ENCODE assay signal across 8 mouse cellular contexts in genomic region chr9:108936418-108937364, GRCm38 (mm10). TPM values are rescaled to one million over a fixed set of nuclear protein-coding genes. Genes with fewer than 3 reads are reported as not detected.
DNase-seq lines count a peak whose midpoint lies in the region; ATAC-seq and TF ChIP-seq lines count a peak whose summit lies in the region.

TSS of gene Uqcrc1 (plus strand) at chr9:108936633.

- peak; percentile 41 for TF ChIP-seq RAD21 in MEL (IDR thresholded peaks at IDR 0.05; ENCODE audit: low read depth, low read length)

- peaks cover 0 to 6% of the 10 kb centered on the region in 2 experiments; a peak in 2 of 4 replicates for H3K4me1 ChIP-seq in MEL (ENCODE audit: control insufficient read depth in 1 of 2, insufficient read depth in 2 of 2, low read length in 2 of 2)
- H3K4me1 ChIP-seq in cerebellum, adult 2 months (ENCODE audit: control insufficient read depth, insufficient read depth, low read length): peaks cover 7% of the 10 kb centered on the region
- H3K4me1 ChIP-seq in forebrain, postnatal 0 days (ENCODE audit: insufficient read depth): 0 out of 2 replicates have a peak, but pooled peaks cover 5% of the 10 kb centered on the region
- peaks cover 5% of the 10 kb centered on the region for H3K4me1 ChIP-seq in lung, embryonic 15.5 days

- H3K79me2 ChIP-seq in MEL (ENCODE audit: control insufficient read depth, insufficient read depth, low read length, poor library complexity): peaks cover 25% of the 10 kb centered on the region

- TF ChIP-seq CTCF in MEL (IDR thresholded peaks at IDR 0.05 in 2 of 3, conservative IDR thresholded peaks at IDR 0.05 in 1 of 3; ENCODE audit: control insufficient read depth in 1 of 3, insufficient read depth in 1 of 3, low read depth in 2 of 3, low read length in 3 of 3, poor library complexity in 1 of 3, severe bottlenecking in 1 of 3): peak; percentile 82 to 90 (median 89)
- TF ChIP-seq CTCF in cerebellum, adult 2 months (IDR thresholded peaks at IDR 0.05; ENCODE audit: borderline replicate concordance, insufficient read depth, low read depth, low read length): peak; percentile 84
- TF ChIP-seq CTCF in forebrain, postnatal 0 days (IDR thresholded peaks at IDR 0.05; ENCODE audit: low read depth): peak; percentile 94

- WGBS in cerebellum, adult 2 months: under 1% methylated on average over 58 of the region's 58 CpGs
- 1% methylated on average over 58 of the region's 58 CpGs for WGBS in forebrain, postnatal 0 days
- WGBS in lung, embryonic 15.5 days: under 1% methylated on average over 58 of the region's 58 CpGs

- H3K9ac ChIP-seq in MEL (ENCODE audit: control insufficient read depth, low read depth, low read length, poor library complexity, severe bottlenecking): peak within 1 kb of the TSS; percentile 91
- H3K9ac ChIP-seq in forebrain, postnatal 0 days: peak within 1 kb of the TSS; percentile 82
- peak within 1 kb of the TSS; percentile 77 for H3K9ac ChIP-seq in lung, embryonic 15.5 days

- H3K9me3 ChIP-seq in MEL (replicated peaks; ENCODE audit: insufficient read depth, low read length): no peaks in the 10 kb centered on the region
- H3K9me3 ChIP-seq in forebrain, postnatal 0 days (ENCODE audit: low read length): no peaks in the 10 kb centered on the region
- no peaks in the 10 kb centered on the region for H3K9me3 ChIP-seq in lung, embryonic 15.5 days

- peaks cover 7 to 12% of the 10 kb centered on the region in 2 experiments for H3K36me3 ChIP-seq in MEL (ENCODE audit: control insufficient read depth in 1 of 2, insufficient read depth in 2 of 2, low read length in 2 of 2)
- peaks cover 23% of the 10 kb centered on the region; the same call in 1 of the 2 replicates for H3K36me3 ChIP-seq in forebrain, postnatal 0 days (ENCODE audit: insufficient read depth)
- peaks cover 36% of the 10 kb centered on the region for H3K36me3 ChIP-seq in lung, embryonic 15.5 days

- peak within 1 kb of the TSS; percentile 85 for H3K4me2 ChIP-seq in forebrain, postnatal 0 days (ENCODE audit: low read depth)
- peak within 1 kb of the TSS; percentile 74 for H3K4me2 ChIP-seq in lung, embryonic 15.5 days

- peak; percentile 97 to 98 for TF ChIP-seq POLR2A in MEL (IDR thresholded peaks at IDR 0.05; ENCODE audit: control insufficient read depth in 1 of 2, insufficient read depth in 1 of 2, low read depth in 1 of 2, low read length in 2 of 2, poor library complexity in 1 of 2)
- peak; percentile 96 for TF ChIP-seq POLR2A in cerebellum, adult 2 months (IDR thresholded peaks at IDR 0.05; ENCODE audit: borderline replicate concordance, insufficient read depth, low read length)

- no peak for TF ChIP-seq EP300 in MEL (IDR thresholded peaks at IDR 0.05; ENCODE audit: low read depth in 1 of 2, low read length in 2 of 2)

- no peaks in the 10 kb centered on the region; a peak in 1 of 4 replicates for H3K27me3 ChIP-seq in MEL (ENCODE audit: control insufficient read depth in 1 of 2, insufficient read depth in 2 of 2, low read length in 2 of 2)
- H3K27me3 ChIP-seq in cerebellum, adult 2 months (ENCODE audit: control insufficient read depth, insufficient read depth, low read length): no peaks in the 10 kb centered on the region
- no peaks in the 10 kb centered on the region for H3K27me3 ChIP-seq in forebrain, postnatal 0 days (ENCODE audit: insufficient read depth, low read length)
- no peaks in the 10 kb centered on the region for H3K27me3 ChIP-seq in lung, embryonic 15.5 days

- DNase-seq in MEL (ENCODE audit: low read depth, low spot score): peak; percentile 98
- peak; percentile 97 for DNase-seq in cerebellum, adult 2 months
- peak; percentile 99 for DNase-seq in forebrain, postnatal 0 days
- peak; percentile 97 for DNase-seq in heart, postnatal 4 days
- DNase-seq in layer of hippocampus, adult 8-10 months (ENCODE audit: low spot score in 2 of 2): peak; percentile 92 to 96
- DNase-seq in ovary, adult 18-20 months (ENCODE audit: low spot score): peak; percentile 90
- peak; percentile 99 for DNase-seq in thymus, postnatal 0 days (ENCODE audit: low spot score)

- peak; percentile 93 for ATAC-seq in forebrain, postnatal 0 days
- peak; percentile 87 for ATAC-seq in lung, embryonic 15.5 days (ENCODE audit: borderline replicate concordance, extremely low read depth, low FRiP score, low TSS enrichment)

- H3K4me3 ChIP-seq in MEL (ENCODE audit: control insufficient read depth in 1 of 2, insufficient read depth in 1 of 2, low read depth in 2 of 2, low read length in 2 of 2): peak within 1 kb of the TSS; percentile 72 to 90
- H3K4me3 ChIP-seq in cerebellum, adult 2 months (replicated peaks; ENCODE audit: insufficient read depth, low read depth, low read length): peak within 1 kb of the TSS; percentile 93
- peak within 1 kb of the TSS; percentile 83 for H3K4me3 ChIP-seq in forebrain, postnatal 0 days (ENCODE audit: low read depth, low read length)
- H3K4me3 ChIP-seq in lung, embryonic 15.5 days: peak within 1 kb of the TSS; percentile 80

- H3K27ac ChIP-seq in MEL (ENCODE audit: control insufficient read depth, low read depth, low read length): peak within 1 kb of the TSS; percentile 40
- peak within 1 kb of the TSS; percentile 86 for H3K27ac ChIP-seq in cerebellum, adult 2 months (ENCODE audit: insufficient read depth, low read length)
- peak within 1 kb of the TSS; percentile 75 for H3K27ac ChIP-seq in forebrain, postnatal 0 days (ENCODE audit: low read depth, low read length)
- H3K27ac ChIP-seq in lung, embryonic 15.5 days: peak within 1 kb of the TSS; percentile 25; the same call in 1 of the 2 replicates

TF ChIP-seq in MEL, 35 proteins besides CTCF, POLR2A, EP300 and RAD21:
- TF ChIP-seq RCOR1 (IDR thresholded peaks at IDR 0.05; ENCODE audit: low read depth, low read length) (no peak), UBTF (IDR thresholded peaks at IDR 0.05; ENCODE audit: borderline replicate concordance, insufficient read depth, low read depth, low read length) (no peak), MYC (IDR thresholded peaks at IDR 0.05; ENCODE audit: low read depth, low read length) (peak; percentile 12; the same call in 1 of the 2 replicates), SMC3 (IDR thresholded peaks at IDR 0.05; ENCODE audit: low read depth, low read length) (peak; percentile 44), POLR2AphosphoS2 (IDR thresholded peaks at IDR 0.05; ENCODE audit: low read length) (peak; percentile 74; the same call in 1 of the 2 replicates), CHD1 (IDR thresholded peaks at IDR 0.05; ENCODE audit: low read depth, low read length) (no peak), ELF1 (IDR thresholded peaks at IDR 0.05; ENCODE audit: low read depth, low read length) (peak; percentile 75), NRF1 (IDR thresholded peaks at IDR 0.05; ENCODE audit: insufficient read depth, low read depth, low read length, poor library complexity, severe bottlenecking) (peak; percentile 99; the same call in 1 of the 2 replicates), HCFC1 (IDR thresholded peaks at IDR 0.05; ENCODE audit: low read depth, low read length) (peak; percentile 87), NELFE (IDR thresholded peaks at IDR 0.05; ENCODE audit: low read depth, low read length) (peak; percentile 98), TBP (IDR thresholded peaks at IDR 0.05; ENCODE audit: low read depth, low read length) (peak; percentile 87), MAX (IDR thresholded peaks at IDR 0.05; ENCODE audit: low read length) (peak; percentile 46; the same call in 1 of the 2 replicates), SIN3A (IDR thresholded peaks at IDR 0.05; ENCODE audit: low read length) (peak; percentile 86), TCF12 (IDR thresholded peaks at IDR 0.05; ENCODE audit: low read depth, low read length) (peak; percentile 63; the same call in 1 of the 2 replicates), MXI1 (IDR thresholded peaks at IDR 0.05; ENCODE audit: low read depth, low read length) (peak; percentile 82), CHD2 (IDR thresholded peaks at IDR 0.05; ENCODE audit: low read length) (no peak), GATA1 (IDR thresholded peaks at IDR 0.05; ENCODE audit: low read depth, low read length) (no peak), USF1 (IDR thresholded peaks at IDR 0.05; ENCODE audit: low read depth, low read length) (no peak), ZMIZ1 (IDR thresholded peaks at IDR 0.05; ENCODE audit: low read depth, low read length) (peak; percentile 66; the same call in 1 of the 2 replicates), TAL1 (IDR thresholded peaks at IDR 0.05; ENCODE audit: low read length) (no peak), MAZ (IDR thresholded peaks at IDR 0.05; ENCODE audit: low read depth, low read length) (peak; percentile 73; the same call in 1 of the 2 replicates)
TF ChIP-seq in MEL: peak in this region for 14.

RNA-seq across cellular contexts. Expression of gene Uqcrc1, which starts in this region (rescaled TPM):
- 427 and 428 TPM in 2 replicates for total RNA-seq in MEL (2012; rRNA removed)
- 100 to 1,000 TPM in 1 of 2 experiments, not detected in 1; 494 TPM for polyA plus RNA-seq in MEL (2012; ENCODE audit: insufficient read depth in 1 of 2, insufficient read length in 2 of 2, low read depth in 1 of 2, low replicate concordance in 2 of 2, missing spikeins in 1 of 2)
- 672 and 690 TPM in 2 replicates for polyA plus RNA-seq in cerebellum, adult 2 months (2012; rRNA removed)
- 327 and 365 TPM in 2 replicates for total RNA-seq in forebrain, postnatal 0 days (2014; rRNA removed)
- 482 and 490 TPM in 2 replicates for polyA plus RNA-seq in forebrain, postnatal 0 days (2015; fragmentation: Nextera tagmentation; extraction: Ambion mirVana)
- 1,000 to 10,000 TPM; 1,397 to 1,461 TPM for total RNA-seq in heart, postnatal 4 days (2021)
- total RNA-seq in layer of hippocampus, adult 8-10 months (2022): 100 to 1,000 TPM; 343 to 352 (median 351) TPM
- 437 and 446 TPM in 2 replicates for polyA plus RNA-seq in lung, embryonic 15.5 days (2015; fragmentation: Nextera tagmentation; extraction: Ambion mirVana)
- polyA plus RNA-seq in thymus, postnatal 0 days (2015; fragmentation: Nextera tagmentation; extraction: Ambion mirVana): 407 and 414 TPM in 2 replicates

Comparison
In these comparisons a context has a peak if more than half of its experiments do, and no peak if none do; other contexts are left out.
1. Peak in every context shown above with its lines: DNase-seq, ATAC-seq, H3K4me3 ChIP-seq and H3K27ac ChIP-seq.
2. H3K27ac ChIP-seq: peak in every context shown above with its lines; median percentile 86 in cerebellum, adult 2 months; 75 in forebrain, postnatal 0 days; 40 in MEL; 25 in lung, embryonic 15.5 days.